Mouse (Mus musculus) ES-Bruce4 (cell line): Measurements from ENCODE around the gene Myt1. TPM values are rescaled to one million over a fixed set of nuclear protein-coding genes. Genes with fewer than 3 reads are reported as not detected.

Source experiments
- H3K27ac ChIP-seq: 2 replicates; pipeline ENCODE4 v1.5.1; 2012; ENCODE audit warnings: low read length, inconsistent platforms; ENCODE audit not compliant: insufficient read depth
- H3K27me3 ChIP-seq: 2 replicates; pipeline ENCODE4 v1.6.1; 2012; ENCODE audit warnings: mild to moderate bottlenecking, low read length, inconsistent platforms; ENCODE audit not compliant: control insufficient read depth, poor library complexity, insufficient read depth, severe bottlenecking
- H3K36me3 ChIP-seq: 2 replicates; pipeline ENCODE4 v1.6.1; 2012; ENCODE audit warnings: inconsistent platforms, mild to moderate bottlenecking, low read length, moderate library complexity; ENCODE audit not compliant: control insufficient read depth, poor library complexity, insufficient read depth, severe bottlenecking
- H3K4me1 ChIP-seq: one replicate; pipeline ENCODE4 v1.8.1; 2011; ENCODE audit warnings: low read length; ENCODE audit not compliant: control insufficient read depth, insufficient read depth
- H3K4me3 ChIP-seq: 2 replicates; pipeline ENCODE4 v1.5.1; 2011; ENCODE audit warnings: low read depth, mild to moderate bottlenecking, low read length
- H3K9ac ChIP-seq: 2 replicates; pipeline ENCODE4 v1.6.1; 2012; ENCODE audit warnings: low read depth, mild to moderate bottlenecking, inconsistent platforms; ENCODE audit not compliant: poor library complexity, severe bottlenecking
- H3K9me3 ChIP-seq: replicated peaks from 2 replicates; pipeline ENCODE4 v1.6.1; 2012; ENCODE audit warnings: mild to moderate bottlenecking, low read length, inconsistent platforms; ENCODE audit not compliant: control insufficient read depth, poor library complexity, insufficient read depth, severe bottlenecking
- CTCF ChIP-seq: IDR thresholded peaks from one replicate; pipeline ENCODE4 v1.8.1; 2011; ENCODE audit warnings: low read depth, low read length
- EP300 ChIP-seq: IDR thresholded peaks from 2 replicates; pipeline ENCODE4 v1.6.1; 2011; ENCODE audit warnings: low read depth, low read length; ENCODE audit not compliant: insufficient read depth
- POLR2A ChIP-seq: IDR thresholded peaks from one replicate; pipeline ENCODE4 v1.8.1; 2011; ENCODE audit warnings: low read length; ENCODE audit not compliant: insufficient read depth
- polyA plus RNA-seq: library from polyadenylated mRNA; stranded (reverse); fragments of >200 nt; gene quantifications from 2 replicates; pipeline ENCODE4 v1.2.4, GENCODE M21; 2011; ENCODE audit warnings: low read depth; ENCODE audit not compliant: missing spikeins, insufficient read depth, insufficient read length

Myt1 gene
- polyA plus RNA-seq, 1 experiment = 0.13 TPM

DNA sequence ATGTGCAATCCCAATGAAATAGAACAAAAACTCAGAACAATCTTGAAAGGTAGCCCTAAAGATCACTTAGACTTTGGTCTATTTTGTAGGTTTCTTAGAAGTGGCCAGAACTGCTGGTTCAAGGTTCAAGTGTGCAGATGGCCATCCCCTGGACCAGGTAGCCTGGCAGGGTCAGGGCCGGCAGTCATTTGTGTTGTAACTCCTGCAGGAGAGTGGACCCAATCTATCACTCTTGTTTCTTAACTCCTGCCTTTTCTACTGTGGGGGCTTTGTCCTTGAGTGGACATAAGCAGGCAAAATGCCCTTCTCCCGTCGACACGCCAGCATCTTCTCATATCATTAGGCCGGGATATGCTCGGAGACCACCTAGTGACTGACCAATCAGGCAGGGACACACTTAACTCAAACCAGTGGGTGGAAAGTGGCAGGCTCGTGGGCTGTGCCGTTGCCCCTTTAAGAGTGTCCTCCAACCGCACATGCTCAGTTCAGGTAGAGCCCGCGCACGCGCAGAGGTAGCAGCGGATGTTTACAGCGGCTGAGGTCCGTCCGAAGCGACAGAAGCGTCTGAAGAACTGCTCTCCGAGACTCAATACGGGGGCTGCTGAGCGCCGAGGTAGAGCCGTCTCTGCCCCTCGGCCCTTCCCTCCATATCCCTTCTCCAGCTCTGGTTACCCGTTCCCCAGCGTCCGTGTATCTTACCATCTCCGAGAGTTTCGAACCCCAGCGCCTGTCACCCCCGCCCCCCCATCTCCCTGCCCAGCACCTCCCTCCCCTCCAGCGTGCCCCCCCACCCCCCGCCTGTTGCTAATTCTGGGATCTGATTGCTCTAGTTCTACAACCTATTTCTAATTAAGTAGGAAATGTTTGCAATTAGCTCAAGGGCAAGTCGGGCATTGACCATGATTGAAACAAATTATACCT is 74.5 kb downstream of the Myt1 start, which contains the start of gene Pcmtd2:
Pcmtd2 (plus strand) TSS at position 483 of the 921 bp plus-strand sequence.
- no peaks in the 10 kb centered on the region for H3K4me1 ChIP-seq
- H3K27ac ChIP-seq = no peak within 1 kb of the TSS; the same call in 1 of the 2 replicates
- peak within 1 kb of the TSS; percentile 71 for H3K9ac ChIP-seq
- TF ChIP-seq POLR2A = peak; percentile 49
- TF ChIP-seq CTCF = no peak
- TF ChIP-seq EP300 = no peak
- no peaks in the 10 kb centered on the region for H3K27me3 ChIP-seq
- H3K36me3 ChIP-seq = no peaks in the 10 kb centered on the region
- no peaks in the 10 kb centered on the region for H3K9me3 ChIP-seq
- H3K4me3 ChIP-seq = peak within 1 kb of the TSS; percentile 80

DNA sequence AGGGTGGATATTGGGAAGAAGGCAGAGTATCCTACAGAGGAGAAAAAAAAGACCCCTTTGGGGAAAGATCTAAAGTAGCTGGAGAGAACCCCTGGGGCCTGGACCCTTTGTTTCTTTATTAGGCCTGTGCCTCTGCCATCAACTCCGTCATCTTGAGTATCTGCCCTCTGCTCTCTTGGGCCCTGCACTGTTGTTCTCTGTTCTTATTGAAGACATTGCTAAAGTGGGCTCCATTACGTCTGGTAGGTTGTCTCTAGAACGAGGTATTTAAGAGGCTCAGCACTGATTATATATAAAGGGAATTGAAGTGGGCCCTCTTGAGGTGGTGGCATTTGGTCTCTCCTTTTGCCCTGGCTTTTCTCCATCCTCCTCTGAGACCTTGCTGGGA is 75.2 kb downstream of the Myt1 start:
- H3K27ac ChIP-seq = no peak overlapping the region; the same call in 1 of the 2 replicates
- H3K4me3 ChIP-seq = peak overlapping the region; percentile 80
- H3K9ac ChIP-seq = peak overlapping the region; percentile 71
- no peak for TF ChIP-seq EP300
- TF ChIP-seq CTCF = no peak
- no peak for TF ChIP-seq POLR2A
- H3K36me3 ChIP-seq = no peaks in the 10 kb centered on the region
- no peaks in the 10 kb centered on the region for H3K27me3 ChIP-seq
- no peaks in the 10 kb centered on the region for H3K4me1 ChIP-seq
- H3K9me3 ChIP-seq = no peaks in the 10 kb centered on the region

DNA sequence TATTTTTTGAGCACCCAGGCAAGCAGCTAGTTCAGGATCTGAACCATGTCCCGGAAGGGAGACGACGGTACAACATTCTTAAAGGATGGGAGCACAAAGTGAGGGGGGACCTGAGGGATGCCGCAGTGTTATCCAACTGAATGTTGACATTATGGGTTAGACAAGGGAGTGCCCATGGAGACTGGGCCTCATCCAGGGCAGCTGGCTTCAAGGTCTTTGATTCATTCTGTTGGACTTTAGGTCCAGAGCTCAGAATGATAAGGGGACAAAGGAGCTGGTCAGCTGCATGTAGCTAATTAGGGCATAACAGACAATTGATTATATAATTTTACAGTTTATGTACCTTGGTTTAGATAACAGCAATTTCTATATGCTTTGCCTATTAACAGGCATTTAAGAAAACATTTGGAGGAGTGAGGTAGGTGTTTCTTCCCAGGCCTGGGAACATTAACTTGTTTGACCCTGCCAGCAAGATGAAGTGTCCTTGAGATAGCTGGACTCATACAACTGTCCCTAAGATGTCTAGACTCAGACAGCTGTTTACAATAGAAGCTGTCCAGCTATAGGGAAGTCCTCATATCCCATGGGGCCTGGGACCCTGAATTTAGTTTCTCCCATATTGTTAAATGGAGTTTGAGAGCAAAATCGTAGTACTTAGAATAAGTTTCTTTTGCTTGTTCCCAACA is 82.7 kb downstream of the Myt1 start:
- Histone ChIP-seq H3K4me1 (no peaks in the 10 kb centered on the region), H3K36me3 (peaks cover 2% of the 10 kb centered on the region; the same call in 1 of the 2 replicates), H3K27me3 (no peaks in the 10 kb centered on the region), H3K9ac (no peak overlapping the region), H3K9me3 (no peaks in the 10 kb centered on the region), H3K4me3 (no peak overlapping the region), H3K27ac (no peak overlapping the region)
- no peak for TF ChIP-seq POLR2A
- TF ChIP-seq CTCF = no peak
- no peak for TF ChIP-seq EP300

DNA sequence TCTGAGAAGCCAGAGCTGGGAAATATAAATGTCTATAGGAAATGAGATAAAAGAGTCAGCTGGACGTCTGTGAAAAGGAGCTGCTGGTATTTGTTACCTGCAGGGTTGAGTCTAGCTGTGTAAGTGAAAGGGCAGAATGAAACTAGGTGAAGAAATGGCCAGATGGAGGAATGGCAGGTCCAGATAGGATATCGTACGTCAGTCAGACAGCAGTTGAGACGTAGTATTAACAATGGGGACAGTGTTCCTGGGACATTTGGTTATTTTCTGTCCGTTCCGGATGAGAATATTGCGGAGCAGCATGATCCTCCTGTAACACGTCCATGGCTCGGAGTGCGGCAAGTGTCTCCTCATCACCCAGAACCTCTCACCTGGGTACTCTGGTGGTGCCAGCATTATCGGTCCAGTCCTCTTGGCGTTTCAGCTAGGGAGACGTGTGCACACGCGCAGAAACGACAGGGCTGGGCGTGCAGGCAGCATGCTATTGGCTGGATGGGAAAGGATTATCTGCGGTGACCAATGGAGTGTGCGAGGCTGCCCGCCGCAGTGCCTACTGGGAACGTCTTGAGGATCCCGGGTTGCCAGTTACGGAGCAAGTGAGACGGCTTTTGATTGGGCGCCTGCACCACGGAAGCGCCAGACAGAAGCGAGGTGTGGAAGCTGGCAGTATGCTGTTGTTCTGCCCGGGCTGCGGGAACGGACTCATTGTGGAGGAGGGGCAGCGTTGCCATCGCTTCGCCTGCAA is 100.8 kb downstream of the Myt1 start, which contains the start of gene Polr3k:
Polr3k (plus strand) TSS at position 547 of the 745 bp plus-strand sequence.
- H3K36me3 ChIP-seq = peaks cover 8% of the 10 kb centered on the region
- TF ChIP-seq EP300 = no peak
- TF ChIP-seq POLR2A = peak; percentile 67
- TF ChIP-seq CTCF = no peak
- peak within 1 kb of the TSS; percentile 87 for H3K4me3 ChIP-seq
- peak within 1 kb of the TSS; percentile 37 for H3K9ac ChIP-seq
- H3K9me3 ChIP-seq = no peaks in the 10 kb centered on the region
- H3K4me1 ChIP-seq = no peaks in the 10 kb centered on the region
- H3K27ac ChIP-seq = no peak within 1 kb of the TSS
- no peaks in the 10 kb centered on the region for H3K27me3 ChIP-seq

DNA sequence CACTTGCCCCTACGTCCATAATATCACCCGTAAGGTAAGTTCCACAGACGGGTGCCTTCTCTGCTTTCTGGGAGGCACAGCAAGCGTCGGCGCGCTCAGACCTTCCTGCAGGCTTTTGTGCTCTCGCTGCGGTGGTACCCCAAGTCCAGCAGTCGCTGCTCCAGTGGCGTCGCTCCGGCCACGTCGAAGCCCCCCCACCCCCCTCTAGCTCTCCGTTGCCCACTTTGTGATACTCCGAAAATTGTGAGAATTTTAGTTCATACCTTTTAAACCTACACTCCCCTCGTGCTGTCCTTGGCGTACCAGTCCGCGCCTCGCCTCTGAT is 101.4 kb downstream of the Myt1 start:
- no peak for TF ChIP-seq CTCF
- no peak for TF ChIP-seq POLR2A
- no peak for TF ChIP-seq EP300
- H3K4me3 ChIP-seq = peak overlapping the region; percentile 87
- H3K4me1 ChIP-seq = no peaks in the 10 kb centered on the region
- H3K27me3 ChIP-seq = no peaks in the 10 kb centered on the region
- H3K27ac ChIP-seq = no peak overlapping the region
- H3K36me3 ChIP-seq = peaks cover 10% of the 10 kb centered on the region
- H3K9ac ChIP-seq = peak overlapping the region; percentile 37
- no peaks in the 10 kb centered on the region for H3K9me3 ChIP-seq
